In the genomic region with DNA sequence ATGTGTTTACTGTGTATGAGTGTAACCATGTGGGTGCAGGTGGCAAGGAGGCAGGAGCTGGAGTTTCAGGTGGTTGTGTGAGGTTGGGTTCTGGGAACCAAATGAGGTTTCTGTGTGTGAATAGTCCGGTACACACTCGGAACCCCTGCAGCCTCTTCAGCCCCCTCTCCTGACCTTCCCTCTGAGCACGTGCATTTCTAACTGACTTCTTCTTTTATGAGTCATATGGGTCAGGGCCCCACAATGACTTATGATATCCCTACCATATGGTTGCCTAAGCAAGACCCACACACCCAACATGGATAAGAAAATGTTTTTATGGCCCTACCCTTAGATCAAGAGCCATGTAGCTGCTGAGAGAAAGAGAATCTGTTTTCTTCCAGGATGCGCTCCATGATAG, we compare ENCODE assay signal across 25 mouse cellular contexts. TPM values are rescaled to one million over a fixed set of nuclear protein-coding genes. Genes with fewer than 3 reads are reported as not detected.
DNase-seq lines count a peak whose midpoint lies in the region; ATAC-seq lines count a peak whose summit lies in the region.
"Had no signal": no experiment of that assay in that cellular context is flagged by ENCODE, and none has a peak within 500 bp of the region (broad histone marks: within the 10 kb centered on the region; RNA-seq: fewer than 3 reads in every experiment).

No protein-coding gene starts in this region.

- 32% methylated on average over 4 of the region's 4 CpGs for WGBS in macrophage (ENCODE audit: missing documents)

- H3K79me2 ChIP-seq in macrophage (ENCODE audit: inconsistent target), result no peaks in the 10 kb centered on the region

- peak; percentile 36; the same call in 1 of the 2 replicates for ATAC-seq in common myeloid progenitor, adult 5-6 weeks (replicated peaks; ENCODE audit: low read depth, poor library complexity, severe bottlenecking)
- ATAC-seq: forebrain, embryonic 13.5 days; midbrain, embryonic 16.5 days had no signal

- peak overlapping the region; percentile 17; the same call in 1 of the 2 replicates for H3K27ac ChIP-seq in macrophage
- H3K27ac ChIP-seq: forebrain, embryonic 13.5 days; heart, adult 2 months; hindbrain, embryonic 13.5 days; kidney, embryonic 15.5 days; layer of hippocampus, adult 2 months; limb, embryonic 13.5 days; neural tube, embryonic 13.5 days had no signal

- peak; percentile 7 to 16 for DNase-seq in adrenal gland, postnatal 36 days
- DNase-seq in adrenal gland, postnatal 4 days (ENCODE audit: low spot score in 2 of 2), result no peak
- DNase-seq in layer of hippocampus, adult 9-10 months (ENCODE audit: low spot score), result no peak
- DNase-seq in lung, postnatal 25 days (ENCODE audit: low spot score), result no peak
- no peak for DNase-seq in natural killer cell, adult 2 months (ENCODE audit: low spot score in 2 of 2)
- DNase-seq: B cell, adult 2 months; cerebellum, adult 18-20 months; cerebellum, postnatal 25 days; gastrocnemius, postnatal 36 days; heart, adult 2 months; heart, postnatal 4 days; kidney, adult 18-20 months; kidney, postnatal 36 days; thymus, postnatal 4 days had no signal

- no peaks in the 10 kb centered on the region for H3K36me3 ChIP-seq in macrophage (ENCODE audit: inconsistent target)
- H3K36me3 ChIP-seq: heart, embryonic 12.5 days; hindbrain, embryonic 13.5 days; kidney, embryonic 15.5 days; limb, embryonic 13.5 days; neural tube, embryonic 13.5 days had no signal

- no peak overlapping the region for H3K4me3 ChIP-seq in macrophage (ENCODE audit: inconsistent target)
- H3K4me3 ChIP-seq: forebrain, embryonic 13.5 days; heart, adult 2 months; heart, embryonic 12.5 days; hindbrain, embryonic 13.5 days; kidney, embryonic 15.5 days; layer of hippocampus, adult 2 months; limb, embryonic 13.5 days; myocyte; neural tube, embryonic 13.5 days had no signal

RNA-seq across cellular contexts. Expression of gene Tgfbr1, which starts 6.0 kb away (rescaled TPM):
- total RNA-seq in adrenal gland, postnatal 36 days (2021), result 10 to 100 TPM; 34.8 to 40.7 TPM
- total RNA-seq in adrenal gland, postnatal 4 days (2021), result 10 to 100 TPM; 38.0 to 44.0 TPM
- total RNA-seq in common myeloid progenitor, adult 5-6 weeks (2017), result 26.1 and 27.8 TPM in 2 replicates
- total RNA-seq in macrophage (2018; cell fraction: chromatin; rRNA removed), result 100 to 1,000 TPM in 5 of 26 experiments, 10 to 100 TPM in 21; 20.5 to 186 (median 43.9) TPM
- total RNA-seq in macrophage (2018; cell fraction: cytosol; rRNA removed), result 100 to 1,000 TPM in 1 of 26 experiments, 10 to 100 TPM in 25; 23.9 to 110 (median 47.2) TPM
- 100 to 1,000 TPM in 5 of 26 experiments, 10 to 100 TPM in 21; 44.0 to 183 (median 73.9) TPM for total RNA-seq in macrophage (2018; cell fraction: nucleus; rRNA removed)
- 31.9 to 48.4 TPM (median 37.0 TPM) in 3 replicates for polyA plus RNA-seq in macrophage (2018)

Comparison
In these comparisons a context has a peak if more than half of its experiments do, and no peak if none do; other contexts are left out.
1. DNase-seq: peak in adrenal gland, postnatal 36 days (2 of 2); none in adrenal gland, postnatal 4 days (0 of 2), layer of hippocampus, adult 9-10 months (single experiment), lung, postnatal 25 days (single experiment) and natural killer cell, adult 2 months (0 of 2).